Mouse (Mus musculus) cerebellum, adult 9-10 months (tissue): ENCODE measurements at regions not wholly inside any gene's neighbourhood (a gene's known extent, or its start where the extent isn't known, plus 50 kb on each side); places are given as distances from the start of the nearest gene placed in this dataset.

ENCODE experiments used
- DNase-seq: peaks from one replicate; pipeline ENCODE4 v3.0.0; 2022

DNA sequence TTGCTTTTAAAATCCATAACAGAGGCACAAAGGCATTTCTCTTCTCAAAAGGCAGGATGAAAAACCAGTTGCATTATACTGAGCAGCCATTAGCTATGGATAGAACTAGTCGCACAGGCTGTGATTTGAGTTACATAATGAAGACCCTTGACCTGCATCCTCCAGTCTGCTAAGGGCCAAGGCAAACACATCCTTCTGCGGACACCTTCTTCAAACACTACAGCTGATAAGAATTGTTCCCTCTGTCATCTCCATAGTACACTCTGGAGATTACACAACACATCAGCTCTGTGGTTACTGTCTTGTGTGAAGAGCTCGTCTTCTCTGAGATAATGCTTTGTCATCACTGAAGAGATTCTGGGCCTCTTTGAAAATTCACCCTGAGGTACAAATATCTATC, 307.3 kb upstream of the Clint1 start:
- DNase-seq = no peak

DNA sequence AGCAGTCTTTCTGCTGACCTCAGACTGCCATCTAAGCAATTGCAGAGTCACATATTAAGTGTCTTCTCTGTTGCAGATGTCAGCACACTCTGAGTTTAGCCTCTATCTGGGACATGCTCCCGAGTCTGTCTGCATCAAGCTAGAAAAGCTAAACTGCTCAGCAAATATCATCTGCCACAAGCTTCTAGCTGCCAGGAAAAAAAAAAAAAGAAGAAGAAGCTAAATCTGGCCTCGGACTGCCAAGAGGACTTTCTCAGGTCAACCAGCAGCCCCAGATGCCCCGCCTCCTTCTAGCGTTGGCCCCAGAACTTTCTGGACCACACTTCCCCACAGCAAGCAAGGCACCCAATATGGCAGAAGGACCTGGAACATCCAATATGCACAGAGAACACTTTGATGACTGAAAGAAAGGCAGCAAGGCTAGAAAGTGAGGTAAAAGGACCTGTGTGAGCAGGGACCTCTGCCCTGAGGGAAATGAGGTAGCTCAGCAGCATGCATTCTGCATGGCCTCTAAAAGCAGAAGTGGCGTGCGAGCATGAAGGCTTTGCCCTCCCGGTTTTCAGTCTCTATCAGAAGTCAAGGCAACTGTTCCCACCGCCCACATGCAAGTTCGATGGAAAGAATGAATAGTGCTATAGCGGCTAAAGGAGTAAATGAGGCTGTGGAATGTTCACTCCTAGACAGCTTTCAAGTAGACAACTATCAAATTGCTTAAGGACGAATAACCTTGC, 305.8 kb upstream of the Clint1 start:
- DNase-seq = no peak

DNA sequence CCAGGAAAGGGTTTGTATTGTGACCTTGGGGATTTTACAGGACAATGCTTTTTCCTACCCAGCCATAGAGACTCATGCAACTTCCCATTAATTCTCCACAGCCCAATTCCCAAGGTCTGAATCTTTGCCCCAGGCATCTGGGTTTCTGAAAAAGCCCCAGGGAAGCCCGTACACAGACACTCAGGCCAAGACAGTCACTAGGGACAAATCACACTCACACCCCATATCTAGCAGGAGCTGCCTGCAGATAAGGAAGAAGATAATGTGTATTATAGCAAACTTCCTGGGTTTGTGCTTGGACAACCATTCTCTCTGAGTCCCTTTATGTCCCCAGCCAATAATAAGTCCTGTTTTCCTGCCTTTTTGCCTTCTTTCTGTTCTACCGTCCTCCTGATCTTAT, 305.0 kb upstream of the Clint1 start:
- no peak for DNase-seq

DNA sequence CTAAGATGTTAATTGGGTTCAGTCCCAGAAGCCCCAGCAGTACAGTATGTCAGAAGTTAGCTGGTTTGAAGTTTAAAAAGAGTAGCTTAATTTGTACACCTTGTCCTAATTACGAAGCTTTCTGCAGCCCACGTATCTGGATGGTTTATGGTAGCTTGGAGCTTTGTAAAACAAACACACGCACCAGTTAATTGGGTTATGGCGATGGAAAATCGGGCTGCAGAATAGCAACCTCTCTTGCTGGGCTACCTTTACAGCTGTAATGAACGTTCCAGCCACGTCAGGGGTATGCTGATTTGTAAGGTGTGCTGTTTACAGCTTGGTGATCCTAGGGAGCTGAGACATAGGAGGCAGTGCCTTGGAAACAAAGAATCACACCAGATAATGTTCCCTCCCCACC, 301.5 kb upstream of the Clint1 start:
- no peak for DNase-seq

DNA sequence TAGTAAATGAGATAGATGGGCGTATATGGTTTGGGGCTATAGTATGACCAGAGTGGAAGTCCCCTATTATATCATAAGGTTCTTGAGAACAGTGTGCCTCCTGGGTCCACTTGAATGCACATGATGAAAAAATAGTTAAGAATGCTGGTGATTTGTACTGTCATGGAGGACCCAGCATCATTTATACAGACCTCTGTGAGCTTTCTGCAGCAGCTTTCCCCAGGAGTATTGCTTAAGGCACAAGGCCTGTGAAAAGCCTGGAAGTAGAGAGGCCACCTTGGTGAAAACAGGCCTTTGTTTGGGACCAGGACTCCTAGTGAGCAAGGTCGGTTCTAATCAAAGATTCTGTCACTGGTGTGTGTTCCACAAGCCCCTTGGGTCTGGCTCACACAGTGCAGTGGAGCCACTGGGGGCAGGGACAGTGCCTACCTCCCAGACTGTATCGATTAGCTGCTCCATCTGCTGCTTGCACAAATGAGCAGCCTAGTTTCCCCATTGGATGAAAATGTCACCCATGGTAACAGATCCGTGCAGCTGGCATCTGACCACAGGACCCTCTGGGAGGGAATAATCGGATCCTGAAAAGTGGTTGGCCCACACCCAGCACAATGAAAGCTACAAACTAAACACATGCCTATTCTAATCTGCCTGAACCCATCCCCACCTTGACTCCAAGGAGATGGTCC, 274.2 kb upstream of the Clint1 start:
- no peak for DNase-seq

DNA sequence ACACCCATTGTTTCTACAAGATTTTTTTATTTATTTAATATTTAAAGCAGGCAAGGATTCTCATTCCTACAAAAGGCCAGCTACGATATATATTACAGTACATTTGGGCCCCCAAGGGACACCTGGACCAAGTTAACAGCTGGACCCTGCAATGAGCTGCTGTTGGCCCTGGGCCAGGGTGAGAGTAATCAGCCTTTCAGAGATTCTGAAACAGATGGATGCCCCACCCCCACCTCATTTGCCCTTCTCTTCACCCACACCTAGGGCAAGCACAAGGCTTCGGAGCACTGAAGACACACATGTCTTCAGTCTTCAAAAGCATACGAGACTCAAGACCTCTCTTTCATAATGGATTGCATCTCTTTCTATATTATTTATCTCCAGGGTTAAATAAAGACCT, 259.5 kb upstream of the Clint1 start:
- no peak for DNase-seq

DNA sequence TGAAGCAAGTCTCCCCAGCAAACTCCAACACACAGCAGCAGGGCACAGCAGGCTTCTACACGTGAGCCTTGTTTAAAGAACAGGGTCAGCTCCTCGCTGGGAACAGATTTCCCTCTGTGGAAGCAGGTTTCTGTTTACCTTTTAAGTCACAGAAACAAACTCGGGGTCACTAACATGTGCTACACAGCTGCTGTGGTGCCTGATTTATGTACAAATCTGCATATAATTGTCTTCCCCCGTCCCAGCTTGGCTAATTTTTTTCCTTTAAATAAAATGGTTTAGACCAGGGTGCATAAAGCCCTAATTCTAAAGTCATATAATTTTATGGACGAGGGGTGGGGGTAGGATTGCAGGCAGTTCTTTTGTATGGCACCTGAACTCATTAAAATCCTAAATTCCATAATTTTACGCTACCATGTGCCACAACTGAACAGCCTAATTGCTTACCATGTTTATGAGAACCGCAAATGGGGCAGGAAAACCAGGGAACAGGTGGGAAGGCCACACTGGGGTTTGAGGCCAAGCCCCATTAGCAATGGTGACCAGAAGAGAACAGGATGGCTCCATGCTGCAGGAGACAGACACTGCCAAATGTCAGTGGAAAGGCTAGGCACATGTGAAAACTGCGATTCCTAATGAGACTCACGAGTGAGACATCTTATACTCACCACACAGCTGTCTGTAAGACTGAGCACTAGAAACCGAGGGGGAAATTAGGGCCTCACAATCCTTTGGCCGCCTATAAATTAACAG, 258.8 kb upstream of the Clint1 start:
- DNase-seq = no peak

DNA sequence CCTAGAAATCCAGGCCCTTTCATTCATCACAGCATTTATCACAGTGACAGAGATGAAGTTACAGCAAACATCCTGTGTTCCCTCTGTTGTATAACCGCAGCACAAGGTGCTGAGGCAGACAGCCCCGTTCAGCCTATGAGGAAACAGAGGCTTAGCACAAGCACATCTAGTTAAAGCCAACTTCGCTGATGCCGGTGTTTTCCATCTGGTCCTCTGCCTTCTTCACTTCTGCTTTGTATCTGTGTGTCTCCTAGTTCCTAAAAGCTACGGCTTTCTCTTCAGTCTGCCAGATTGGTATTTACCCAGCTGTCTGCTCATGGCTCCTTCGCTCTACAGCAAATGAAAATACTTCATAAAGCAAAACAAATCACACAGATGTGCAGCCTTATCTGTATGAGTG, 256.5 kb upstream of the Clint1 start:
- no peak for DNase-seq

DNA sequence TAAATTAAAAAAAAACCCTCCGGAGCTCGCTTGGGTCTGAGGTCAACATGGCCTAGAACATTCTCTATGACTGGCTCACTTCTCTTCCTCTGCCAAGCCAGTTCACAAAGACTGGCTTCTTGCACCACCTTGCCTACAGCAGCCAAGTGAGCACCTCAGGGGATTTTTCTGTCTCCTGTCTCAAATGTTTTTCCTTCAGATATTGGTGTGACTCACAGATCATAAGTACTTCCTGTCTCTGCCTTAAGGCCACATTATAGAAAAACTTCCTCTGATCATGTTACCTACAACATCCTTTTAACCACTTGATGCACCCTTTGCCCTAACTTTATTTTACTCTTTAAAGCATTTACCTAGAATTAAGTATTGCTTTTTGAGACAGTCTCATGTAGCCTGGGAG, 230.0 kb upstream of the Clint1 start:
- no peak for DNase-seq

DNA sequence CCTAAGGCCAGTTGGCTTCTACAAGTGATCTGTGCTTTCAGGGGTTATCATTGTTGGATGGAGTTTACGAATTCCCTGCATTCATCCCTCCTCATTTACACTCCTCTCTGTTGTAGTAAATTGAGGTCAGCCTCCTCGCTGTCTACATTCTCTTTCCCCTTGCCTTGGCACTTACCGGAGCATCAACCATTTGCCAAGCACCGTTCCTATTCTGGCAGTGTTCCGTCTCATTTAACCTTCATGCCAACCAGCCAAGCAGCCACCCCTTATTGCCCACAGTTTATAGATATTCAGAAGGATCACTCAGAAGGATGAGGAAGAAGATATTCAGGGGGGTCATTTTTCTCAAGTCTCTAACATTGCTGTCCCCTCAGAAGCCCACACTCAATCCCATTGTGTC, 229.2 kb upstream of the Clint1 start:
- no peak for DNase-seq

DNA sequence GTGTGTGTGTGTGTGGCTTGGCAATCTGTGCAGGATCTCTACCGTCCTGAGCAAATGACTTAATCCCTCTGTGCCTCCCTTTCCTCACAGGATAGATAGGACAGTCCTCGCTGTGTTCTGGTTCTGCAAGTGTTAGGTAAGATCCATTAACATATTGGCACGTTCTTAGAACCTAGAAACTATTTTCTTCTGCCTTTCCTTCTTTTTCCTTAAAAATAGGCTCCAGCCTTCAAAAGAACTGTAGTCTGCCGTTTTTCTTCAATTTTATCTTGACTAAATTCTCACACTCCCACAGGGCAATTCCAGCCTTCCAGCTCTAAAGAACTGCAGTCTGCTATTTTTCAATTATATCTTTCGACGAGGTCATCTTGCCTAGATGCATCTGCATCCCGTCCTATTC, 227.6 kb upstream of the Clint1 start:
- no peak for DNase-seq

DNA sequence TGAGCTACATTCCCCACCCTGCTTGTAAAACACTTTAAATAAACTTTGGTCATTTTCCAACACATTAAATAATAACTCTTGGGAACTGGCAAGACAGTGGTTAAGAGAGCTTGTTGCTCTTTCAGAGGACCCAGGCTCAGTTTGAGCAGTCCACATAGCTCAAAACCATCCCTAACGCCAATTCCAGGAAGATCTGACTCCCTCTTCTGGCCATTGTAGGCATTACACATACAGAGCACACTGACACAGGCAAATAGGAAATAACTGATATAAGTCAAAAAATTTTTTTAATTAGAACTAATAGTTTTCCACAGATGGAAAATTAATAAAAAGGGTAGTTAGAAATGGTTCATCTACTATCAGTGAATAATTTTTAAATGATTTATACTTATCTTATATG, 222.6 kb upstream of the Clint1 start:
- DNase-seq = peak; percentile 5

DNA sequence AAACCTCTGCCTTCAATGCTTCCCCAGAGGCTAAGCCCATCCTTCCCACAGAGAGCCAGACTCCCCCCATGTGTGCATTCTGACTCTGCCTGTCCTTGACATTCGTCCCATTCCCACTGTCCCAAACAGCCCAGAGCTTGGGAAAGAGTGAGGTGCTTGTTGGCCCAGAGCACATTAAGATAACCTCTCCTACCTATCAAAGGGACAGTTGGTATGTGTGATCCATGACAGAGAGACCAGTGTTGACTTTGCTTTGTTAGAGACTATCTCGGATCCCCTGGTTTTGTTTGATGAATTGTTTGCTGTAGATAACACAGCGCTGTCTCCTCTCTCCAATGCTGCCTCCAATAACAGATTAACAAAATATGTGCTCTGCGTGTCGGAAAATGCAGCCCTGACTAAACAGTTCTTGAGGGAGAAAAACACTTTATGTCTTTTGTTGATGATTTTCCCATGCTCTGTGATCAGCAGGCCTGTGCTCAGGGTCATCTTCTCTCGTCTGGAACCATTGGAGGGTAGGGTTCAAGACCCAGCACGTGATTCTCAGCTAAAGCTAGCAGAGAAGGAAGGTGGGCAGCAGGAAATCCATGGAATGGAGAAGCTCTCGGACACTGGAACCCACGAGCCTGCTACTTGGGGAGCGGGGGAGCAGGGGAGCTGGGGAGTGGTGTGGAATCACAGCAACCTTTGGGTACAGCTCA, 217.2 kb upstream of the Clint1 start:
- DNase-seq = no peak

DNA sequence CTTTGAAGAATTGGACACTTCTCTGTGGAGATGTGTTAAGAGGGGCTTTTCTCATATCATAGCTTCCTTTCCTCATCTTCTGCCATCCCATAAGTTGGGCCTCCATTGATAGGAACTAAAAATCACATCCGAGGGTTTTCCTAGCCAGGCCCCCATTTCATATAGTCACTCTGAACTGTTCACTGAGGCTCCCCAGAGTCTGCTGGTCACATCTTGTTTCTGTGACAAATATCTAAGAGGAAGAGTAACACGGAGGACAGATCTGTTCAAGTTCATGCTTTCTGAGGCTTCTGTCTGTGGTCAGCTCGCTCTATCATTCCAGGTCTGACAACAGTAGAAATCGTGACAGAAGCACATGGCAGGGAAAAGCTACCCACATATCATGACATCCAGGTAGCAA, 216.0 kb upstream of the Clint1 start:
- no peak for DNase-seq

DNA sequence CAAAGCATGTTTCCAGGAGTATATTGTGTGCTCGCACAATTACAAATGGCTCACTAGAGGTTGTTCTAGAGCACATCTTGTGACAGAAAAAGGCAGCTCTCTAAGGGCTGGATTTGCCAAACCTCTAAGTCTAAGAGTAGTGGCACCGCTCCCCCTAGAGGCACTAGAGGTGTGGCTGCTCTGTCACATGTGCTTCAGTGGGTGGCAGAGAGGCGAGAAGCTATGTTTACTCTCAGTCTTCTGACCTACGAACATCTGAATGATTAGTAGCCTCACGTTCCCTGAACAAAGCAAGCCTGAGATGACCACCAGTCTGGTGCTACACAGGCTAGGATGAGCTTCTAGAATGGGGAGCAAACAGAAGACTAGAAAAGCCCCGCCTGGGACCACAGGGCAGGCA, 212.6 kb upstream of the Clint1 start:
- DNase-seq = no peak

DNA sequence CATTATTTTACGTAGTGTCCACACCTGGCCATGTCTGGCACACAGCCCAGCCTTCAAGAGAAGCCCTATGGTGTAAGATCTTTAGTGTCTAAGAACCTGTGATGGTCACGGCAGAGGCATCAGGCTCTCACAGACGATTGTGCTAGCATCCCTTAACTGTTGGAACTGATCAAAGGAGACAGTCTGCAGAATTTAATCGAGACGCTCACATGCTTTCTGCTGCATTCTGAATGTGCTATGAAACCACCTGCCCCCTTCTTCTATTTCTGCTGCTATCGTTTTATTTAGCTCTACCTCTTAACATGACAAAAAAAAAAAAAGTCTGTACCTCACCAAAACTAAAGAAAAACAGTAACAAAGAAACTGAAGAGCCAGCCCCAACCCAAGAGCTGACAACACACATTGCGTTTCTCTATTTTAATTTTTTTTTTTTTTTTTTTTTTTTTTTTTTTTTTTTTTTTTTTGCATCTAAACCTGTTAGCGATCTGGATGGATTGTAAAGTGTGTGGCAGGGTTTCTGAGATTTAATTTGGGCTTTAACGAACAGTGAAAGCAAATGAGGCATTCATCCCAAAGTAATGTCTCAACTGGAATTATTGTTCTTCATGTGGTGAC, 209.6 kb upstream of the Clint1 start:
- DNase-seq = no peak

DNA sequence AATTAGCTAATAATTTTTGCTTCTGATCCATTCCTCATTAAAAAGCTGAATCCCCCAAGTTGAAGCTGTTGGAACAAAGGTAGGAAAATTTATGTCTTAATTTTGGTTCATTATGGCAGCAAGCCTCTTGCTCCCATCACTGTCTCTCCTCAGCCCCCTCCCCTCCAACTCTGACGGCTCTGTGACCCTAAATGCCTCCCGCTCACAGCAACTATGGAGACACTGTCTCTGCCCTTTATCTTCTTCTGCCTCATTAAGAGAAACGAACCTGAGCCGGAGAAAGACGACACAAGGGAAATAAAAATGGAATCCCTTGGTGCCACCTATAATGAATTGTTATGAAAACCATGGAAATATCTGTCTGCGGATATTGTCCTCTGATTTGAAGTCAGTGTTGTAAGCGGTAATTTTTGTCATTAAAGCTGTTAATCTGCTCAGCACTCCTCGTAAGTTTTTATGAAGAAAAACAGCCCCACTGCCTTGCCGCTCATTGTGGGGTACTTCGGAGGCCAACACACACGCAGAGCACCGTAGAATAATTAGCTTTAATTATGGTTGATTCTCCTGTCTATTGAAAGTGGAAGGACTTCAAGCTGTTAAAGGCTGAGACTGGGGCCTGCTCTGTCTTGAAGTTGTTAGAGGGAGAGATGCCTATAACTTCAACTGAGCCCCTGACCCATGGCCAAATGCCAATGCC, 208.1 kb upstream of the Clint1 start:
- DNase-seq = no peak

DNA sequence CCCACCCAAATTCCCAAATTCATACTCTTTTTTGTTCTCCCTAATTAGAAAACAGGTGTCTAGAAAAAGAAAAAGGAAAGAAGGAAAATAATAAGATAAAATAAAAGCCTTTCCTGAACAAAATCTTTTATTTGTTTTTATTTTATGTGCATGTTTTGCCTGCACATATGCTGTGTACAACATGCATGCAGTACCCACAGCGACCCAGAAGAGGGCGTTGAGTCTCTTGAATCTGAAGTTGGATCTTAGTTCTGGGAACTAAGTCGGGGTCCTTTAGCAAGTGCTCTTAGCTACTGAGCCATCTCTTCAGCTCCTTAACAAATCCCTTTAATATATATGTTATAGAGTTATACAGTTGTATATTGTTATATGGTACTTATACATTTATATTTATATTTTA, 206.0 kb upstream of the Clint1 start:
- DNase-seq = no peak

DNA sequence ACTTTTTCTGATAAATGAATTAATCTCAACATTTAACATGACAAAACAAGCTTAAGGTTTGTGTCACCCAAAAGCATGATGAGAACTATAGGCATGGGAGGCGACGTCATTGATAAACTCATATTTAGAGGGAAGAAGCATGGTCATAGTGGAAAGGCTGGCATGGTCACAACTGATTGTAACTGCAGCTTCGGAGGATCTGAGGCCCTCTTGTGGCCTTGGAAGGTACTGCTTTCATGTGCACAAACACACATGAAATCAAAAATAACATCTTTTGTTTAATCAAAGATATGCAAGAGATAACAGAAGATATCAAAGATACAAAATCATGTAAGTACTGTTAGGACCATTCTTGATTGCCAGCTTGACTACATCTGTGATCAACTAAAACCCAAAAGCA, 204.0 kb upstream of the Clint1 start:
- no peak for DNase-seq

DNA sequence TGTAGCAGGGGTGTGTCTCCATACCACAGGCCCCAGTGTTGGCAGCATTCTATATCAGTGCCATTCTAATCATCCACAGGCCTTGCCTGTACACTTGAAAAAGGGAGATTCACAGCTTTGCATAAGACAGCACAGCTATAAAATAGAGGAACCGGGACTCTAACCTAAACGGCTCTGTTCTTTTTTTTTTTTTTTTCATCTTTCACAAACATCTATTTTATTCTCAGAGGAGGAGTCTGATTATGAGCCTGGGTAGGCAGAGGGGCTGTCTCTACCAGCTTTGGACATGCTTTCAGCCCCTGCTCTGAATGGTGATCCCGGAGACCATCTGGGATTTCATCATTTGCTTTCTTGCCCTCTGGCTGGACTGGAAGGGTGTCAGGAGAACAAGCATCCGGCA, 195.6 kb upstream of the Clint1 start:
- DNase-seq = no peak

DNA sequence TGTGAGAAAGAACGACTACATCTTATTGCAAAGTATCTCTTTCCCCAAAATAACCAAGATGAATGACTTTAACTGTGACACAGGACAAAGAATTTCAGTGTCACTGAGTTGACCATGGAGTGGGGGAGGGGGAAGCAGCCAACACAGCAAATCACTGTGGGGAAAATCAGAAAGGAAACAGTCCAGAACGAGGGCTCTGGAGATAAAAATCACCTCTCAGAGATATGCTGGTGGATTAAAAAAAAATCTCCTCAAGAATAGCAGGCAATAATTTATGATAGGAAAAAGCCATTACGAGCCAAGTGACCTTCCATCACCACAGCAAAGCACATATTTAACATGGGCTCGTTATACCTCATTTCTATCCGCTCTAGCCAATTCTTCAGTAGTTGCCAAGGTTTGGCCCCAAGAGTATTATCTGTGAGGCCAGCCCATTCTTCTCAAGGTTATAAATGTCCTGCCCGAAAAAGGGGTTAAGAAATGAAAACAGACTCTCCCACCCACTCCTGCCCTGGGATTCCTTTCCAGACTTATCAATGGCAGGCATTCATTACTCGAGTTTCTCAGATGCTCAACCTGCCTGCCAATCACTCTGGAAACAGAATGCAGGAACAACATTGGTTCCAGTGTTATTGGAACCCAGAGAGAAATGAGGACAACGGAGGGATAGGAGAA, 181.6 kb upstream of the Clint1 start:
- DNase-seq = no peak
